Mouse (Mus musculus) thymus, adult 2 months (tissue): ENCODE data around the gene Tut1. TPM values are rescaled to one million over a fixed set of nuclear protein-coding genes. Genes with fewer than 3 reads are reported as not detected.

Source experiments
- DNase-seq: peaks from one replicate; pipeline ENCODE4 v3.0.0; 2021
- H3K27ac ChIP-seq: fragments of 200-500 bp; 2 replicates; pipeline ENCODE4 v1.5.1; 2012; ENCODE audit warnings: low read length, control low read depth; ENCODE audit not compliant: control insufficient read depth, insufficient read depth
- H3K27me3 ChIP-seq: fragments of 200-500 bp; 2 replicates; pipeline ENCODE4 v1.6.1; 2012; ENCODE audit warnings: mild to moderate bottlenecking, low read length, moderate library complexity, mixed read lengths; ENCODE audit not compliant: control insufficient read depth, insufficient read depth
- H3K36me3 ChIP-seq: fragments of 200-500 bp; 2 replicates; pipeline ENCODE4 v1.6.1; 2012; ENCODE audit warnings: mild to moderate bottlenecking, low read length, moderate library complexity; ENCODE audit not compliant: control insufficient read depth, insufficient read depth
- H3K4me1 ChIP-seq: fragments of 200-500 bp; replicated peaks from 2 replicates; pipeline ENCODE4 v1.6.1; 2012; ENCODE audit warnings: low read length; ENCODE audit not compliant: control insufficient read depth, insufficient read depth
- H3K4me3 ChIP-seq: fragments of 200-500 bp; 2 replicates; pipeline ENCODE4 v1.5.1; 2012; ENCODE audit warnings: mild to moderate bottlenecking, low read length, control low read depth, moderate library complexity; ENCODE audit not compliant: control insufficient read depth, insufficient read depth
- CTCF ChIP-seq: fragments of 200-500 bp; IDR thresholded peaks from 2 replicates; pipeline ENCODE4 v1.5.1; 2012; ENCODE audit warnings: mild to moderate bottlenecking, control low read depth, low read length, moderate library complexity, borderline replicate concordance; ENCODE audit not compliant: control insufficient read depth, poor library complexity, insufficient read depth; ENCODE audit errors: extremely low read depth
- POLR2A ChIP-seq: fragments of 200-500 bp; IDR thresholded peaks from 2 replicates; pipeline ENCODE4 v1.6.1; 2012; ENCODE audit warnings: mild to moderate bottlenecking, low read length, control low read depth, moderate library complexity; ENCODE audit not compliant: control insufficient read depth, poor library complexity, insufficient read depth; ENCODE audit errors: extremely low read depth
- WGBS: fragments of 180-500 bp; shearing (Covaris S2); methylation state at CpG from one replicate; pipeline ENCODE4 v1.1.7; 2018; 5-methylcytosine and 5-hydroxymethylcytosine counted together
- polyA plus RNA-seq: library from polyadenylated mRNA; depleted of rRNA; stranded (reverse); fragments of >200 nt; gene quantifications from 2 replicates; pipeline ENCODE4 v1.2.3, GENCODE M21; 2012; rRNA removed

Gene Tut1
- 39.4 and 42.0 TPM in 2 replicates for polyA plus RNA-seq

DNA sequence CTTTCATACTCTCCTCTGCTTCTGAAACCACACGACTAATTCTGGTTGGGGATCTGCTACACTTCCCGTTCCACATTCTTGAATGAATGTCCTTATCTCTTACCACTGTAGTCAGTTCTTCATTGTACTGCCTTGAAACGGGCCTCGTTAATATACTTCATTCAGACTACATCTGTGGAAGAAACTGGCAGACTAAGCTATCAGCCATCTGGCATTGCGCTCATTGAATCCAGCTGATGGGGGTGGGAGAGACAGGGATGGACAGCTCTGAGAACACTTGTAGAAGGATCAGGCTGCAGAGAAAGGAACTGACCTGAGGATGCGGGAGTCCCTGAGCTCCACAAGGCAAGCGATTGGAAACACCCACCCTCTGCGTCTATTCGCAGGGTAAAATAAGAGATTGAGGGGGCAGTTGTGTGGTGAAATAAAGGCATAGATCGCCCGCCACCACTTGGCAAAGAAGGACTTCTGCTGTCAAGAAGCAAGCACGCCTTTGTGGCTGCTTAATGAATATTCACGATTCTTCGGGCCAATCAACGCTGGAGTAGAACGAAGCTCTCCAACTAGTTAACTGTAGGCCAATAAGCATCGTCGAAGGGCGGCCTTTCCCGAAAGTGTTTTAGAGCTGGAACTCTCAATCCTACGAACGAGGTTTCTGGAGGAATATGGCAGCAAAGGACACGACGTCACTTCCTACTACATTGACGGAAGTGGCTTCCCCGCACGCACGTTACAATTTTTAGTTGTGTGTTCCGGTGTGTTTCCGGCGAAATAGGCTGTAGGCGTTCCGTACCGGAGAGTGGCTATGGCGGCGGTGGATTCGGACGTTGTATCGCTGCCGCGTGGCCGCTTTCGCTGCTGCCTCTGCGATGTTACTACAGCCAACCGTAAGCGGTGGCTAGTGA lies at the start of gene Tut1:
TSS of gene Tut1 (plus strand) at position 713 of the 905 bp plus-strand sequence.
- TF ChIP-seq CTCF (no peak), POLR2A (peak; percentile 43; the same call in 1 of the 2 replicates)
- no peaks in the 10 kb centered on the region for H3K27me3 ChIP-seq
- DNase-seq: peak; percentile 88
- peak within 1 kb of the TSS; percentile 83 for H3K4me3 ChIP-seq
- 1% methylated on average over 46 of the region's 46 CpGs for WGBS
- peaks cover 40% of the 10 kb centered on the region for H3K36me3 ChIP-seq
- peak within 1 kb of the TSS; percentile 75 for H3K27ac ChIP-seq
- H3K4me1 ChIP-seq: peaks cover 10% of the 10 kb centered on the region

GRCm38 (mm10) chr19:8908531-8908930 lies 45.1 kb upstream of the Tut1 start:
- WGBS: 96% methylated on average over 6 of the region's 6 CpGs

DNA sequence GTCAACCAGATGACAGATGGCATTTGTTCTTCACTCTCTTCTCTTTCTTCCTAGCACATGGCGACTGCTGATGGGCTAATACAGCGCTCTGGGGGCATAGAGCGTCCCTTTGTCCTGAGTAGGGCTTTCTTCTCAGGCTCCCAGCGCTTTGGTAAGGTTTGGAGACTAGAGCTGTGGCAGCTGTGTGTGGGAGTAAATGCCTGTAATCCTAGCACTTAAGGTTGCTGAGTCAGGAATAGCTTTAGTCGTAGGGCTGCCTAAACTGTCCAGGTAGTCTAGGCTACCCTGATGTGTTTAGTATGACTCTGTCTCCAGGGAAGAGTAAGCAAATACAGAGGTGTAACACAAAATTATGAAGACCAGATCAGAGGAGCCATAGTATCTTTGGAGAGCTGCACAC lies 41.8 kb upstream of the Tut1 start:
- WGBS: 99% methylated on average over 5 of the region's 5 CpGs
- peaks cover 96% of the 10 kb centered on the region for H3K36me3 ChIP-seq

More at GRCm38 (mm10) chr19:8908531-8908930, 45.1 kb upstream of the Tut1 start:
- Histone ChIP-seq H3K27me3 (no peaks in the 10 kb centered on the region), H3K36me3 (peaks cover 96% of the 10 kb centered on the region), H3K4me1 (no peaks in the 10 kb centered on the region), H3K4me3 (no peak overlapping the region), H3K27ac (no peak overlapping the region)
- DNase-seq: no peak
- TF ChIP-seq POLR2A (no peak), CTCF (no peak)

GRCm38 (mm10) chr19:8914212-8914611 lies 39.4 kb upstream of the Tut1 start:
- WGBS: 95% methylated on average over 3 of the region's 3 CpGs
- no peak for TF ChIP-seq CTCF
- TF ChIP-seq POLR2A: no peak
- Histone ChIP-seq H3K27ac (no peak overlapping the region), H3K4me3 (no peak overlapping the region), H3K4me1 (no peaks in the 10 kb centered on the region), H3K36me3 (peaks cover 72% of the 10 kb centered on the region), H3K27me3 (no peaks in the 10 kb centered on the region)
- no peak for DNase-seq

More for the DNA sequence above, 41.8 kb upstream of the Tut1 start:
- Histone ChIP-seq H3K27ac (no peak overlapping the region), H3K4me1 (no peaks in the 10 kb centered on the region), H3K4me3 (no peak overlapping the region), H3K27me3 (no peaks in the 10 kb centered on the region)
- no peak for TF ChIP-seq CTCF
- TF ChIP-seq POLR2A: no peak
- DNase-seq: no peak

DNA sequence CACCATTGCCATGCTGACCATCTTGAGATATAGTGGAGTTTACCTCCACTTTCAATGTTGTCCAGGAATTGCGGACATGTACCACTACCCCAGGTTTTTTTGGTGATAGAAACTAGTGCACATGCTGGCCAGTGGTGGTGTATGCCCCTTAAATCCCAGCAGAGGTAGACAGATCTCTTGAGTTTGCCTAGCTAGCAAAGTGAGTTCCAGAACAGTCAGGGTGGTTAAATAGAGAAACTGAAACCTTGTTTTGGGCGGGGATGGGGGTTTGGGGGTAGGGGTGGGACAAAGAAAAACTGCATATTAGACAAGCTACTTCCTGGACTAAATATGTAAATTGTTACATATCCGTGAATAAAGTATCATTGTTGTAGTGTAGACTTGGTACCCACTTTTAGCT lies 34.6 kb upstream of the Tut1 start:
- no peak overlapping the region for H3K4me3 ChIP-seq
- WGBS: 51% methylated on average over 3 of the region's 3 CpGs
- peaks cover 24% of the 10 kb centered on the region for H3K36me3 ChIP-seq
- H3K4me1 ChIP-seq: peaks cover 5% of the 10 kb centered on the region; the same call in 1 of the 2 replicates
- DNase-seq: no peak
- H3K27me3 ChIP-seq: no peaks in the 10 kb centered on the region
- TF ChIP-seq POLR2A (no peak), CTCF (no peak)
- no peak overlapping the region for H3K27ac ChIP-seq

- Histone ChIP-seq H3K4me1 (peaks cover 5% of the 10 kb centered on the region; the same call in 1 of the 2 replicates), H3K27ac (peak overlapping the region; percentile 24; the same call in 1 of the 2 replicates), H3K4me3 (no peak overlapping the region), H3K36me3 (peaks cover 17% of the 10 kb centered on the region), H3K27me3 (no peaks in the 10 kb centered on the region)
- whole genome bisulfite sequencing: 79% methylated on average over 6 of the region's 6 CpGs
- no peak for TF ChIP-seq POLR2A
- no peak for TF ChIP-seq CTCF
- no peak for DNase-seq
These were observed 34.0 kb upstream of the Tut1 start for GRCm38 (mm10) chr19:8919684-8920072.
